Mouse (Mus musculus): ENCODE data around the gene Psmb3.
A peak's percentile ranks its signal among the peaks of the same experiment; 100 is the strongest.
"Not testable (repeated sequence)": the region's sequence is repeated elsewhere in the genome, so short reads cannot be mapped to it uniquely, and the experiment has no call there.

Gene Psmb3

GRCm38 (mm10) chr11:97703039-97703826 is at the start of gene Psmb3:
Gene Psmb3, plus strand, starts transcription at chr11:97703399.
- peak; percentile 100 for DNase-seq (ENCODE audit: low read depth)

GRCm38 (mm10) chr11:97654210-97654609 is 49.0 kb upstream of the Psmb3 start:
- DNase-seq (ENCODE audit: low read depth), result no peak

GRCm38 (mm10) chr11:97656269-97656971 is 46.8 kb upstream of the Psmb3 start:
- DNase-seq (ENCODE audit: low read depth), result no peak

- no peak for DNase-seq (ENCODE audit: low read depth)
Observed at GRCm38 (mm10) chr11:97657184-97657945, 45.8 kb upstream of the Psmb3 start.

- not testable (repeated sequence) for DNase-seq (ENCODE audit: low read depth)
Observed at GRCm38 (mm10) chr11:97657967-97658366, 45.2 kb upstream of the Psmb3 start.

GRCm38 (mm10) chr11:97658751-97659266 is 44.4 kb upstream of the Psmb3 start:
- DNase-seq (ENCODE audit: low read depth), result no peak

- peak; percentile 56 for DNase-seq (ENCODE audit: low read depth)
Observed at GRCm38 (mm10) chr11:97659267-97659989, 43.8 kb upstream of the Psmb3 start.

- DNase-seq (ENCODE audit: low read depth), result peak; percentile 71
Observed at GRCm38 (mm10) chr11:97659990-97660714, 43.0 kb upstream of the Psmb3 start.

- peak; percentile 32 for DNase-seq (ENCODE audit: low read depth)
Observed at GRCm38 (mm10) chr11:97660734-97661647, 42.2 kb upstream of the Psmb3 start.

- peak; percentile 74 for DNase-seq (ENCODE audit: low read depth)
Observed at GRCm38 (mm10) chr11:97661648-97662133, 41.5 kb upstream of the Psmb3 start.

- peak; percentile 79 for DNase-seq (ENCODE audit: low read depth)
Observed at GRCm38 (mm10) chr11:97662207-97662892, 40.8 kb upstream of the Psmb3 start.

- DNase-seq (ENCODE audit: low read depth), result no peak
Observed at GRCm38 (mm10) chr11:97662893-97663527, 40.2 kb upstream of the Psmb3 start, which contains the start of gene Mllt6. Gene Mllt6, plus strand, starts transcription at chr11:97663414.

- DNase-seq (ENCODE audit: low read depth), result no peak
Observed at GRCm38 (mm10) chr11:97663528-97664338, 39.5 kb upstream of the Psmb3 start.

- peak; percentile 45 for DNase-seq (ENCODE audit: low read depth)
Observed at GRCm38 (mm10) chr11:97664339-97664665, 38.9 kb upstream of the Psmb3 start.

GRCm38 (mm10) chr11:97664771-97665240 is 38.4 kb upstream of the Psmb3 start:
- peak; percentile 56 for DNase-seq (ENCODE audit: low read depth)

- no peak for DNase-seq (ENCODE audit: low read depth)
Observed at GRCm38 (mm10) chr11:97665431-97665830, 37.8 kb upstream of the Psmb3 start.

- DNase-seq (ENCODE audit: low read depth), result peak; percentile 46
Observed at GRCm38 (mm10) chr11:97666221-97666620, 37.0 kb upstream of the Psmb3 start.

GRCm38 (mm10) chr11:97666794-97667193 is 36.4 kb upstream of the Psmb3 start:
- DNase-seq (ENCODE audit: low read depth), result no peak

Measured in 416B (cell line).